24 mouse cellular contexts compared by ENCODE assay signal in the genomic region with DNA sequence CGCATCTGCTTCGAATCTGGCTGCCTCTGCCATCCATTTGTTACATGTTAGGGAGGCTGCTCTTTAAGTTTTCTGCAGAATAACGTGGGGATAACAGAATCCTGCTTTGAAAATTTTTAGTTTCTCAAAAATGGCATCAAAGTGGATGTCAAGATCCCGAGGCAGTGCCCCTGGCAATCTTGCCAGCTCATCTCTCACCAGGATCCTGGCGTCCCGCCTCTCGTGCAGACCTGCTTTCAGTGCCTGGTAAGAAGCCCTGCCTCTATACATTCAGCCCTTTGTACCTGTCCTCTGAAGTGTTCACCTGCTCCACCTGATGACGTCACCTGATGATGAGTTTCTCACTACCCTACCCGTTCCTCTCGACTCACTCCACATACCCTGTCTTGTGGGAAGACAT.
"Had no signal": no experiment of that assay in that cellular context is flagged by ENCODE, and none has a peak within 500 bp of the region (broad histone marks: within the 10 kb centered on the region; RNA-seq: fewer than 3 reads in every experiment).

No protein-coding gene starts in this region.

- H3K36me3 ChIP-seq: heart, embryonic 13.5 days; heart, embryonic 15.5 days; hindbrain, embryonic 13.5 days; hindbrain, embryonic 15.5 days; kidney, embryonic 15.5 days; limb, embryonic 13.5 days; limb, embryonic 15.5 days; liver, embryonic 12.5 days had no signal

- H3K27ac ChIP-seq: heart, embryonic 13.5 days; heart, embryonic 15.5 days; hindbrain, embryonic 13.5 days; hindbrain, embryonic 15.5 days; hindbrain, postnatal 0 days; kidney, embryonic 15.5 days; kidney, postnatal 0 days; limb, embryonic 13.5 days; limb, embryonic 15.5 days; liver, embryonic 12.5 days; liver, embryonic 14.5 days had no signal

- H3K27me3 ChIP-seq: heart, embryonic 13.5 days; heart, embryonic 15.5 days; hindbrain, embryonic 15.5 days; kidney, embryonic 15.5 days; limb, embryonic 13.5 days; limb, embryonic 15.5 days; liver, embryonic 12.5 days had no signal

- H3K9ac ChIP-seq: heart, embryonic 13.5 days; heart, embryonic 15.5 days; hindbrain, embryonic 13.5 days; hindbrain, embryonic 15.5 days; kidney, embryonic 15.5 days; limb, embryonic 13.5 days; limb, embryonic 15.5 days; liver, embryonic 12.5 days; liver, embryonic 14.5 days had no signal

- H3K4me1 ChIP-seq: heart, embryonic 13.5 days; heart, embryonic 15.5 days; hindbrain, embryonic 13.5 days; hindbrain, embryonic 15.5 days; kidney, embryonic 15.5 days; limb, embryonic 13.5 days; limb, embryonic 15.5 days; liver, embryonic 12.5 days had no signal

- H3K9me3 ChIP-seq: heart, embryonic 13.5 days; heart, embryonic 15.5 days; hindbrain, embryonic 13.5 days; hindbrain, embryonic 15.5 days; kidney, embryonic 15.5 days; limb, embryonic 13.5 days; limb, embryonic 15.5 days; liver, embryonic 12.5 days had no signal

- H3K4me3 ChIP-seq: heart, embryonic 13.5 days; heart, embryonic 15.5 days; hindbrain, embryonic 13.5 days; hindbrain, embryonic 15.5 days; kidney, embryonic 15.5 days; limb, embryonic 13.5 days; limb, embryonic 15.5 days; liver, embryonic 12.5 days had no signal

- H3K4me2 ChIP-seq: heart, embryonic 11.5 days; heart, embryonic 13.5 days; heart, embryonic 15.5 days; hindbrain, embryonic 13.5 days; hindbrain, embryonic 15.5 days; kidney, embryonic 15.5 days; limb, embryonic 13.5 days; limb, embryonic 15.5 days; liver, embryonic 12.5 days had no signal

- DNase-seq: gastrocnemius, postnatal 36 days; heart, adult 18-20 months; heart, postnatal 14 days; heart, postnatal 36 days; kidney, adult 11 months; kidney, adult 2 months; kidney, adult 9 months; kidney, postnatal 14 days; kidney, postnatal 36 days; layer of hippocampus, adult 9-11 months; layer of hippocampus, postnatal 36 days had no signal

- ATAC-seq: hindbrain, postnatal 0 days; intestine, embryonic 16.5 days; liver, embryonic 12.5 days had no signal
